Mouse (Mus musculus): ENCODE measurements around the gene Gpr153.

DNA sequence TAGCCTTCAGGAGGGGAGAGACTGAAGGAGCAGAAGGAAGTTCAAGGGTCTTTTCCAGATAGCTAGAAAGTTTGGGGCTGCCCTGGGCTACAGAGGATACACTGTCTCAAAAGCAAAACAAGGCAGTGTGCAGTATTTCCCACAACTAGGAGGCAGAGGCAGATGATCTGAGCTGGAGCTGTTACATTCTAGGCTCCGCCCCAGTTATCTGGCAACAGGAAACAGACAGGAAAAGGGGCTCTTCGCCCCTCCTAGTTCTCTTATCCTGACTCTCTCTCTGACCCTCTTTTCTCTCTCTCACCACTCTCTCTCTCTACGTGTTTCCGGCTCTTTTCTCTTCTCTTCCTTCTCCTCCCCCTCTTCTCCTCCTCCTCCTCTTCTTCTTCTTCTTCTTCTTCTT, 21.9 kb downstream of the Gpr153 start:
- TF ChIP-seq CTCF (IDR thresholded peaks at IDR 0.05; ENCODE audit: low read depth, low read length) (no peak), POLR2A (IDR thresholded peaks at IDR 0.05; ENCODE audit: borderline replicate concordance, low read depth, low read length) (no peak)

Measured in bone marrow macrophage, adult 2 months (primary cell).